Mouse (Mus musculus): Measurements from ENCODE around the gene Ggct. TPM values are rescaled to one million over a fixed set of nuclear protein-coding genes. Genes with fewer than 3 reads are reported as not detected.

The Ggct gene
- polyA plus RNA-seq, 1 experiment, result 1.2 TPM

DNA sequence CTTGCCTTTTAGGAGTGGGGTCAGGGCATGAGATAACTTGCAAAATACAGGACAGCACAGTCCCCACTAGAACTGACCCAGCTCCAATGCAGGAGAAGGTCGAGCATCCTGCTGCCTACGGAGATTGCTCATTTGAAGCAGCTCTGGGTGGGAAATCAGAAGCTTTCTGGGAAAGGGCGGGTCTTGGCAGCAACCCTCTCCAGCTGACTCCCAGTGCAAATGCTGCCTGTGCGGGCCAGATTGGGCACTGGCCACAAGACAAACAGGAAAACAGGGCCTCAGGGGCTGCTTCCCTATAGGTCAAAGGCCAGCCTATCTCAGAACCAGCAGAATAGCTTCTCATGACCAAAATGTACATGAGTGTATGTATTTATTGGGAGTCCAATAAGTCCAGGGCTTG lies 53.1 kb downstream of the Ggct start:
- Histone ChIP-seq H3K4me3 (ENCODE audit: control insufficient read depth, insufficient read depth, low read length) (no peak overlapping the region), H3K27ac (ENCODE audit: control insufficient read depth, insufficient read depth, low read length) (no peak overlapping the region), H3K27me3 (ENCODE audit: control insufficient read depth, insufficient read depth, low read length) (no peaks in the 10 kb centered on the region), H3K4me1 (replicated peaks; ENCODE audit: control insufficient read depth, insufficient read depth, low read length) (peaks cover 8% of the 10 kb centered on the region), H3K36me3 (ENCODE audit: control insufficient read depth, insufficient read depth, low read length) (no peaks in the 10 kb centered on the region)
- DNase-seq, result no peak
- whole genome bisulfite sequencing, result 74% methylated on average over 4 of the region's 4 CpGs
- TF ChIP-seq CTCF (IDR thresholded peaks at IDR 0.05; ENCODE audit: borderline replicate concordance, control insufficient read depth, extremely low read depth, insufficient read depth, low read length, poor library complexity) (no peak), POLR2A (IDR thresholded peaks at IDR 0.05; ENCODE audit: control insufficient read depth, extremely low read depth, insufficient read depth, low read length, poor library complexity) (no peak)

- H3K27me3 ChIP-seq (ENCODE audit: control insufficient read depth, insufficient read depth, low read length), result no peaks in the 10 kb centered on the region
- TF ChIP-seq POLR2A (IDR thresholded peaks at IDR 0.05; ENCODE audit: control insufficient read depth, extremely low read depth, insufficient read depth, low read length, poor library complexity) (no peak), CTCF (IDR thresholded peaks at IDR 0.05; ENCODE audit: borderline replicate concordance, control insufficient read depth, extremely low read depth, insufficient read depth, low read length, poor library complexity) (no peak)
- H3K27ac ChIP-seq (ENCODE audit: control insufficient read depth, insufficient read depth, low read length), result no peak overlapping the region
- no peak overlapping the region for H3K4me3 ChIP-seq (ENCODE audit: control insufficient read depth, insufficient read depth, low read length)
- peaks cover 12% of the 10 kb centered on the region for H3K4me1 ChIP-seq (replicated peaks; ENCODE audit: control insufficient read depth, insufficient read depth, low read length)
- no peaks in the 10 kb centered on the region for H3K36me3 ChIP-seq (ENCODE audit: control insufficient read depth, insufficient read depth, low read length)
- 4% methylated on average over 2 of the region's 2 CpGs for WGBS
- no peak for DNase-seq
These were observed 56.3 kb downstream of the Ggct start for GRCm38 (mm10) chr6:54936496-54936895.

DNA sequence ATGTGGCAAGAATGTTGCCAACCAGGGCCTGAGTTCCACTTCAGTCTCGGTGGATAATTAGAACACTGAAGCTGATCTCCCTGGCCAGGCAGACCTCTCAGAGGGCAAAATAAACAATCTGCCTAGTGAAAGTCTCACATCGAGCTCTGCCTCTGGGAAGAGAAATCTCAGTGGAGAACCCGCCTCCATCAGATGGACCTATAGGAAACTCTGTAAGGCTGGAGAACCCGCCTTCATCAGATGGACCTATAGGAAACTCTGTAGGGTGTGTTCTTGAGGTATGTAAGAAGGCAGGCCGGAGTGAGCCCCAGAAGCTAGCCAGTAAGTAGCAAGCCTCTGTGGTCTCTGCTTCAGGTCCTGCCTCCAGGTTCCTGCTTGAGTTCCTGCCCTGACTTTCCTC lies 57.8 kb downstream of the Ggct start:
- Histone ChIP-seq H3K4me3 (ENCODE audit: control insufficient read depth, insufficient read depth, low read length) (no peak overlapping the region), H3K27me3 (ENCODE audit: control insufficient read depth, insufficient read depth, low read length) (no peaks in the 10 kb centered on the region), H3K27ac (ENCODE audit: control insufficient read depth, insufficient read depth, low read length) (no peak overlapping the region), H3K4me1 (replicated peaks; ENCODE audit: control insufficient read depth, insufficient read depth, low read length) (peaks cover 10% of the 10 kb centered on the region), H3K36me3 (ENCODE audit: control insufficient read depth, insufficient read depth, low read length) (no peaks in the 10 kb centered on the region)
- TF ChIP-seq CTCF (IDR thresholded peaks at IDR 0.05; ENCODE audit: borderline replicate concordance, control insufficient read depth, extremely low read depth, insufficient read depth, low read length, poor library complexity) (no peak), POLR2A (IDR thresholded peaks at IDR 0.05; ENCODE audit: control insufficient read depth, extremely low read depth, insufficient read depth, low read length, poor library complexity) (no peak)
- WGBS, result 94% methylated on average over 5 of the region's 5 CpGs
- DNase-seq, result no peak

DNA sequence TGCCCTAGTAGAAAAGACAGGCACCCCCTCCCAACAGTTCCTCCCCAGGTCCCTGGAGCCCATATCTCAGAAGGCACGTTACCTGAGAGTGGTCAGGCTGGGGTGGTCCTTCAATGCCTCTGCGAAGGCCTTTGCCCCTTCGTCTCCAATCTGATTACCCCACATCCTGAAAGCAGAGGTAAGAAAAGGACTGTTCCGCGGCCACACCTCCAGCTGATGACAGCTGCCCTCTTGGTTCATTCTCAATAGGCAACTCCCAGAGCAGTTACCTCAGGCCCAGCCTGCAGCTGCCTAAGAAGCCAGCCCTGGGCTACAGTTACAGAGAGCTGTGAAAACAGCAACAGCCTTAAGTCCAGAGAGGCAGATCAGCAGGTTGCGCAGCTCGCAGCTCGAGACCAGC lies 58.4 kb downstream of the Ggct start:
- H3K27me3 ChIP-seq (ENCODE audit: control insufficient read depth, insufficient read depth, low read length), result no peaks in the 10 kb centered on the region
- H3K4me1 ChIP-seq (replicated peaks; ENCODE audit: control insufficient read depth, insufficient read depth, low read length), result peaks cover 10% of the 10 kb centered on the region
- 81% methylated on average over 8 of the region's 8 CpGs for WGBS
- no peak for DNase-seq
- no peaks in the 10 kb centered on the region for H3K36me3 ChIP-seq (ENCODE audit: control insufficient read depth, insufficient read depth, low read length)
- H3K4me3 ChIP-seq (ENCODE audit: control insufficient read depth, insufficient read depth, low read length), result no peak overlapping the region
- H3K27ac ChIP-seq (ENCODE audit: control insufficient read depth, insufficient read depth, low read length), result no peak overlapping the region
- TF ChIP-seq CTCF (IDR thresholded peaks at IDR 0.05; ENCODE audit: borderline replicate concordance, control insufficient read depth, extremely low read depth, insufficient read depth, low read length, poor library complexity) (no peak), POLR2A (IDR thresholded peaks at IDR 0.05; ENCODE audit: control insufficient read depth, extremely low read depth, insufficient read depth, low read length, poor library complexity) (no peak)

DNA sequence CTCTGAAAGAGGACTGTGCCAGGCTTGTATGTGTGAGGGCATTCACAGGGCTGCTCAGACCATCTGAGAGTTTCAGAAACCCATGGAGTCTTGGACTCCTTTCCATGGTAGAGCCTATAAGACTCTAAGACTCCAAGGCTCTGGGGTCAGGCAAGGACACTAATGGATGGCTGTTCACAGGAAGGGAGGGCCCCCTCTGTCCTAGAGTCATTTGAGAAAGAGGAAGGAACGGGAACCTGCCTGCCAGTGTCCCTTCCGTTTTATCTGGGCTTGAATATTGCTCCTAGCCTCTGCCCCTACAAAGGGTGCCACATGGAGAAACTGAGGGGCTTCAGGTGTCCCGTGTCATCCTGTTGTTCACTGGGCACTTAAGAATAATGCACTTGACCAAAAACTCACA lies 58.9 kb downstream of the Ggct start:
- peaks cover 10% of the 10 kb centered on the region for H3K4me1 ChIP-seq (replicated peaks; ENCODE audit: control insufficient read depth, insufficient read depth, low read length)
- H3K27ac ChIP-seq (ENCODE audit: control insufficient read depth, insufficient read depth, low read length), result no peak overlapping the region
- no peak overlapping the region for H3K4me3 ChIP-seq (ENCODE audit: control insufficient read depth, insufficient read depth, low read length)
- TF ChIP-seq CTCF (IDR thresholded peaks at IDR 0.05; ENCODE audit: borderline replicate concordance, control insufficient read depth, extremely low read depth, insufficient read depth, low read length, poor library complexity) (no peak), POLR2A (IDR thresholded peaks at IDR 0.05; ENCODE audit: control insufficient read depth, extremely low read depth, insufficient read depth, low read length, poor library complexity) (no peak)
- no peaks in the 10 kb centered on the region for H3K27me3 ChIP-seq (ENCODE audit: control insufficient read depth, insufficient read depth, low read length)
- H3K36me3 ChIP-seq (ENCODE audit: control insufficient read depth, insufficient read depth, low read length), result no peaks in the 10 kb centered on the region
- DNase-seq, result no peak
- 67% methylated on average over 3 of the region's 3 CpGs for WGBS

DNA sequence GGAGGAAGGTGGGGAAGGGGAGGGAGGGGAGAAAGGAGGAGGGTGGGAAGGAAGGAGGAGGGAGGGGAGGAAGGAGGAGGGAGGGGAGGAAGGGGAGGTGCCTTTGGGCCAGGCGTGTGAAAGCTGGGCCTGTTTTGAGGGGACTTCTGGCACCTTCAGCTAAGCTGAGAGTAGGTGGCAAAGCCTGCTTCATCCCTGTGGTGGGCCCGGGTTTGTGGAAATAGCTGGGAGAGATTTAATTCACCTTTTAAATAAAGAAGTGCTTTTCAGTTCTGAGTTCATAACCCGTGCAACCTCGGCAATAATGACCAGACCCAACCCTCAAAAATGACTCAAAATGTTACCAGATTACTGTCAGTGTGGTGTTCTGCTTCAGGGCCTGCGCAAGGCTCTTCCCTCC lies 59.5 kb downstream of the Ggct start:
- TF ChIP-seq CTCF (IDR thresholded peaks at IDR 0.05; ENCODE audit: borderline replicate concordance, control insufficient read depth, extremely low read depth, insufficient read depth, low read length, poor library complexity), result no peak
- TF ChIP-seq POLR2A (IDR thresholded peaks at IDR 0.05; ENCODE audit: control insufficient read depth, extremely low read depth, insufficient read depth, low read length, poor library complexity), result no peak
- Histone ChIP-seq H3K36me3 (ENCODE audit: control insufficient read depth, insufficient read depth, low read length) (no peaks in the 10 kb centered on the region), H3K4me1 (replicated peaks; ENCODE audit: control insufficient read depth, insufficient read depth, low read length) (peaks cover 10% of the 10 kb centered on the region), H3K27ac (ENCODE audit: control insufficient read depth, insufficient read depth, low read length) (no peak overlapping the region), H3K4me3 (ENCODE audit: control insufficient read depth, insufficient read depth, low read length) (no peak overlapping the region), H3K27me3 (ENCODE audit: control insufficient read depth, insufficient read depth, low read length) (no peaks in the 10 kb centered on the region)
- WGBS, result 65% methylated on average over 5 of the region's 5 CpGs
- no peak for DNase-seq

Other genes starting within 250 kb of the Ggct start
- 17.5 and 20.9 TPM in 2 replicates for gene Znrf2, start 176.0 kb downstream of the Ggct start, polyA plus RNA-seq (2012; rRNA removed)
- 13.5 and 18.3 TPM in 2 replicates for gene Nod1, start 20.3 kb downstream of the Ggct start, polyA plus RNA-seq (2012; rRNA removed)
- gene Gars, start 45.1 kb upstream of the Ggct start, polyA plus RNA-seq (2012; rRNA removed), result 40.1 and 44.9 TPM in 2 replicates
- 0.36 and 3.1 TPM in 2 replicates for gene Crhr2, start 140.1 kb upstream of the Ggct start, polyA plus RNA-seq (2012; rRNA removed)
- 3.3 and 20.8 TPM in 2 replicates for gene Inmt, start 182.1 kb upstream of the Ggct start, polyA plus RNA-seq (2012; rRNA removed)
- gene Mindy4, start 210.4 kb upstream of the Ggct start, polyA plus RNA-seq (2012; rRNA removed), result 9.0 and 9.2 TPM in 2 replicates